Mouse (Mus musculus) embryonic facial prominence, embryonic 13.5 days (tissue): ENCODE results near the gene Ttc36. TPM values are rescaled to one million over a fixed set of nuclear protein-coding genes. Genes with fewer than 3 reads are reported as not detected.
"Not testable (repeated sequence)": the region's sequence is repeated elsewhere in the genome, so short reads cannot be mapped to it uniquely, and the experiment has no call there.

Experiments
- ATAC-seq: fragments of 200-750 bp; cut with Nextera tagmentation; 2 replicates; pipeline ENCODE4 v1.8.0; 2017; ENCODE audit warnings: low read depth; ENCODE audit not compliant: insufficient number of reproducible peaks, insufficient read depth, low FRiP score, low TSS enrichment
- H3K27ac ChIP-seq: fragments of 300-500 bp; sonication (generic); 2 replicates; pipeline ENCODE4 v1.5.1; 2015; ENCODE audit warnings: moderate library complexity, mild to moderate bottlenecking, inconsistent platforms
- H3K27me3 ChIP-seq: fragments of 300-500 bp; sonication (generic); 2 replicates; pipeline ENCODE4 v1.6.1; 2015; ENCODE audit warnings: mild to moderate bottlenecking, inconsistent platforms
- H3K36me3 ChIP-seq: fragments of 300-500 bp; sonication (generic); 2 replicates; pipeline ENCODE4 v1.6.1; 2015; ENCODE audit warnings: mild to moderate bottlenecking, inconsistent platforms
- H3K4me1 ChIP-seq: fragments of 300-500 bp; sonication (generic); 2 replicates; pipeline ENCODE4 v1.6.1; 2015; ENCODE audit warnings: inconsistent platforms
- H3K4me2 ChIP-seq: fragments of 300-500 bp; sonication (generic); 2 replicates; pipeline ENCODE4 v1.6.1; 2015; ENCODE audit warnings: moderate library complexity, mild to moderate bottlenecking, inconsistent platforms
- H3K4me3 ChIP-seq: fragments of 300-500 bp; sonication (generic); 2 replicates; pipeline ENCODE4 v1.5.1; 2015; ENCODE audit warnings: mild to moderate bottlenecking, inconsistent platforms
- H3K9ac ChIP-seq: fragments of 300-500 bp; sonication (generic); 2 replicates; pipeline ENCODE4 v1.6.1; 2015; ENCODE audit warnings: mild to moderate bottlenecking, inconsistent platforms
- H3K9me3 ChIP-seq: fragments of 300-500 bp; sonication (generic); 2 replicates; pipeline ENCODE4 v1.6.1; 2016; ENCODE audit warnings: inconsistent platforms
- WGBS: fragments of 180-500 bp; shearing (Covaris S2); methylation state at CpG from one replicate; pipeline ENCODE4 v1.1.7; 2015; ENCODE audit warnings: mixed read lengths; 5-methylcytosine and 5-hydroxymethylcytosine counted together
- polyA plus RNA-seq: library from polyadenylated mRNA; unstranded; fragments of >200 nt; fragmentation: Nextera tagmentation; extraction: Ambion mirVana; gene quantifications from 2 replicates; pipeline ENCODE4 v1.2.1, GENCODE M21; 2015

Ttc36 gene
- polyA plus RNA-seq, 1 experiment from 2014 or later, result not detected

DNA sequence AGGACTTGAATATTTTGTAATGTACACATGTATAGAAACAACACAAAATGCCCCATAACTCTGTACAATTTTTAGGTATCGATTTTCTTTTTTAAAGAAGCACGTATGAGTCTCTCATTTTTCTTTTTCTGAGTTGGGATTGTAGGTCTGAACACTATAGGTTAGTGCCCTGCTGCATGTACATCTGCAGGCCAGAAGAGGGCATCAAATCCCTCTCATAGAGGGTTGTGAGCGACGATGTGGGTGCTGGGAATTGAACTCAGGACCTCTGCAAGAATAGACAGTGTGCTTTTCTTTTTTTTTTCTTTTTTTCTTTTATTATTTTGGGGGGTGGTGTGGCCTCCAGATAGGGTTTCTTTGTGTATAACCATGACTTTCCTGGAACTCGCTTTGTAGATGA is 31.5 kb downstream of the Ttc36 start:
- no peak for ATAC-seq
- WGBS, result 90% methylated on average over 5 of the region's 5 CpGs
- Histone ChIP-seq H3K4me3 (no peak overlapping the region), H3K9me3 (no peaks in the 10 kb centered on the region), H3K27ac (no peak overlapping the region), H3K4me2 (no peak overlapping the region), H3K9ac (no peak overlapping the region), H3K27me3 (no peaks in the 10 kb centered on the region), H3K36me3 (peaks cover 16% of the 10 kb centered on the region), H3K4me1 (peaks cover 6% of the 10 kb centered on the region; the same call in 1 of the 2 replicates)

- H3K9me3 ChIP-seq, H3K27ac ChIP-seq, H3K27me3 ChIP-seq, H3K36me3 ChIP-seq, ATAC-seq: not testable (repeated sequence)
- WGBS, result 44% methylated on average over 7 of the region's 9 CpGs
- H3K4me2 ChIP-seq, result peak overlapping the region; percentile 62
- H3K9ac ChIP-seq, result peak overlapping the region; percentile 99; the same call in 1 of the 2 replicates
- H3K4me3 ChIP-seq, result peak overlapping the region; percentile 98
- peaks cover 13% of the 10 kb centered on the region for H3K4me1 ChIP-seq
These were observed 34.9 kb downstream of the Ttc36 start for GRCm38 (mm10) chr9:44768029-44768394.

GRCm38 (mm10) chr9:44767101-44768028 is 35.5 kb downstream of the Ttc36 start, which contains the start of the genes Arcn1 and Ift46:
Arcn1 (minus strand) TSS chr9:44767845.
Ift46 (plus strand) TSS chr9:44767908.
- H3K4me1 ChIP-seq, result peaks cover 13% of the 10 kb centered on the region
- WGBS, result under 1% methylated on average over 68 of the region's 82 CpGs

DNA sequence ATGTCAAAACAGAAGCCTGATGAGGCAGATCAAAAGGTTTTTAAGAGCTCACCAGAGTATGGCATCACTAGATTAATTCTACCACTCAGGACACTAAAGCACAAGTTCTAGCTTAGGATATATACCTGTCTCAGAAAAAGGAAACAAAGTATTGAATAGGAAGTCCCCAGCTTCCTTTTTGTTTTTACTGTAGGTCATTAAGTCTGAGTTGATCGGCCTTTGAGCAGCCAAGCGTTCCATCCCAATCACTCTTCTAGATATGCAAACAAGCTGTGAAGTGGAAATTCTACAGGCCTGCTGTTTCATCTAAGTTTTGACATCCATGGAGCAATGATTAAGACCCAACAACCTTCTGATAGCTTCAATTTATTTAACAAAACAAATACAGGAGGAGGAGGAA is 42.0 kb downstream of the Ttc36 start:
- ATAC-seq, result no peak
- H3K36me3 ChIP-seq, result peaks cover 39% of the 10 kb centered on the region

More at GRCm38 (mm10) chr9:44767101-44768028, 35.5 kb downstream of the Ttc36 start, which contains the start of the genes Arcn1 and Ift46:
- Histone ChIP-seq H3K9me3 (no peaks in the 10 kb centered on the region), H3K4me2 (peak within 1 kb of the TSS; percentile 62), H3K27me3 (no peaks in the 10 kb centered on the region), H3K36me3 (no peaks in the 10 kb centered on the region), H3K4me3 (peak within 1 kb of the TSS; percentile 98), H3K9ac (peak within 1 kb of the TSS; percentile 99), H3K27ac (peak within 1 kb of the TSS; percentile 97)
- peak; percentile 77 for ATAC-seq

More for the DNA sequence above, 42.0 kb downstream of the Ttc36 start:
- Histone ChIP-seq H3K27me3 (no peaks in the 10 kb centered on the region), H3K4me2 (no peak overlapping the region), H3K27ac (no peak overlapping the region), H3K4me1 (peaks cover 8% of the 10 kb centered on the region; the same call in 1 of the 2 replicates), H3K9ac (no peak overlapping the region), H3K9me3 (no peaks in the 10 kb centered on the region), H3K4me3 (no peak overlapping the region)
- WGBS, result 92% methylated on average over 2 of the region's 2 CpGs

Other genes starting within 250 kb of the Ttc36 start
- gene Cxcr5, start 241.2 kb downstream of the Ttc36 start, polyA plus RNA-seq, result 0.10 TPM in 1 of 2 replicates, not detected in the other
- 28.3 and 29.2 TPM in 2 replicates for gene Ddx6, start 198.2 kb downstream of the Ttc36 start, polyA plus RNA-seq
- gene Treh, start 129.8 kb downstream of the Ttc36 start, polyA plus RNA-seq, result 0.73 TPM in 1 of 2 replicates, not detected in the other
- gene Phldb1, start 67.9 kb downstream of the Ttc36 start, polyA plus RNA-seq, result 37.9 and 38.0 TPM in 2 replicates
- gene Arcn1, start 35.2 kb downstream of the Ttc36 start, polyA plus RNA-seq, result 192 and 213 TPM in 2 replicates
- 137 and 149 TPM in 2 replicates for gene Ift46, start 35.2 kb downstream of the Ttc36 start, polyA plus RNA-seq
- gene Tmem25, start 3.8 kb downstream of the Ttc36 start, polyA plus RNA-seq, result 2.3 and 2.5 TPM in 2 replicates
- gene Kmt2a, start 78.2 kb upstream of the Ttc36 start, polyA plus RNA-seq, result 18.1 and 22.8 TPM in 2 replicates
- gene Atp5l, start 117.7 kb upstream of the Ttc36 start, polyA plus RNA-seq, result 678 and 698 TPM in 2 replicates
- 26.4 and 30.0 TPM in 2 replicates for gene Ube4a, start 162.5 kb upstream of the Ttc36 start, polyA plus RNA-seq
- 0.27 TPM in 1 of 2 replicates, not detected in the other for gene Cd3g, start 177.4 kb upstream of the Ttc36 start, polyA plus RNA-seq
- gene Cd3d, start 178.7 kb upstream of the Ttc36 start, polyA plus RNA-seq, result not detected in 2 replicates
- gene Cd3e, start 206.6 kb upstream of the Ttc36 start, polyA plus RNA-seq, result not detected in 2 replicates
- gene Mpzl2, start 236.7 kb upstream of the Ttc36 start, polyA plus RNA-seq, result 18.8 and 20.5 TPM in 2 replicates